Mouse (Mus musculus) gastrocnemius, postnatal 14 days (tissue): ENCODE data around the gene 1700001P01Rik. TPM values are rescaled to one million over a fixed set of nuclear protein-coding genes. Genes with fewer than 3 reads are reported as not detected.

Experiments
- DNase-seq: peaks from one replicate; pipeline ENCODE4 v3.0.0; 2021; ENCODE audit warnings: mixed read lengths
- intact Hi-C: fragments of 180-260 bp; cut with DNase I; formaldehyde crosslinking; loops from one replicate; pipeline ENCODE4 v1.15.1; 2025; ENCODE audit warnings: low total_unique reads
- long read RNA-seq, 2 experiments: library from polyadenylated mRNA; stranded (forward); transcript quantifications; one replicate each; pipeline ENCODE4 v2.0.0; 2021
- total RNA-seq, 2 experiments: library from RNA; stranded (reverse); gene quantifications; 2 replicates each; pipeline ENCODE4 v1.2.3; 2021

1700001P01Rik gene
- total RNA-seq: not detected
- long read RNA-seq, experiment 1: 0 reads
- long read RNA-seq, experiment 2: 0 reads

- intact Hi-C loops: no loop called here
- DNase-seq: no peak
These were observed at the start of gene 1700001P01Rik for GRCm38 (mm10) chr11:97775808-97776496. TSS of gene 1700001P01Rik (minus strand) at chr11:97775918.

DNA sequence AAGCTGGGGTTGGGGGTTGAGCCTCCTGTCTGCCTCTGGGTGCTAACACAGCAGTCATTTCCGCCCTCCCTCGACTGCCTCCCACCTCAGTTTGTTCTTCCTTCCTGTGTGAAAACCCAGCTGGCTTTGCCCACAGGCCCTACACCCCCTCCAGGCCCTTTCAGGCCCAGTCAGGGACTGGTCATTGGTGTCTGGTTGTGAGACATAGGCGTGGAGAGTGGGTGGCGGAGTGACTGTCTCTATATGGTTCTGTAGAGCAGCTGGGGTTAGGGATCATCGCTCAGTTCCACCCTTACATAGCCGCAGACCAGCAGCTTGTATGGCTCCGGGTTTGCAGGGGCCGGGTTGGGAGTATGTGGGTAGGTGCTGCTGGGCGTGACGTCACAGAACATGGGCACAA lies 49.6 kb upstream of the 1700001P01Rik start:
- intact Hi-C loops: no loop called here
- no peak for DNase-seq

DNA sequence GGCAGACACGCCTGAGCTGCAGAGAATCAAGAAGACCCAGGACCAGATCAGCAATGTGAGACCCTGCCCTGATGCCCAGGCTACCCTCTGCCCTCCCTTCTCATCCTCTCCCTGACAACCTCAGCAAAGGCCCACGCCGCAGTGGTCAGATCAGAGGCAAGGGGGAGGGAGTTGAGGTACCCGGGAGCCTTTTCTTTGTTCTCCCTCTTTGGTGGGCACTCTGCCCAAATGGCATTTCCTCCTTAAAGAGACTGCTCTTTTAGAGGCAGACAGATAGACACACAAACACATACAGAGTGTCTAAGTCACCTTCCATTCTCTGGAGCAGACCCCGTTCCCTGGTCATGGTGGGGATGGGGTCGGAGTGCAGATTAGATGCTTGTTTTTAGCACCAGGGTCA lies 49.2 kb upstream of the 1700001P01Rik start:
- DNase-seq: no peak

DNA sequence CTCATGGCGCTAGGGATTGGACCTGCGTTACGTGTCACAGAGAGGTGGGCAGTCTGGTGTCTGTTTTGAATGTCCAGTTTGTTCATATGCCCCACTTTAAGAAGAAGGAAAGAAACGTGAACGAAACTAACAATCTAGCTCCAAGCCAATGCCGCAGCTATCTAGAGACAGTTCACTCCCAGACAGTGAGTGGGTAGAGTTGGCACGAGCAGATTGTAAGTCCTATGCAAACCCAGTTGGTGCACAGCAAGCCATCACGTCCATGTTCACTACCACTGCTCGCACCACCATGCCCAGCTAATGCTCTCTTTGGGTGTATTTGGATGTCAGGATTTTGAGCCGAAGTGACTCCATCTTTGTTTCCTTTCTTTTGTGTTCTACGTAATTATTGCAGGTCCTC lies 48.5 kb upstream of the 1700001P01Rik start:
- intact Hi-C loops: no loop called here
- DNase-seq: no peak

More for the DNA sequence above, 49.2 kb upstream of the 1700001P01Rik start:
- intact Hi-C loops: no loop called here

- peak; percentile 84 for DNase-seq
- intact Hi-C loops: no loop called here
These were observed 47.3 kb upstream of the 1700001P01Rik start for GRCm38 (mm10) chr11:97822840-97823603.

DNA sequence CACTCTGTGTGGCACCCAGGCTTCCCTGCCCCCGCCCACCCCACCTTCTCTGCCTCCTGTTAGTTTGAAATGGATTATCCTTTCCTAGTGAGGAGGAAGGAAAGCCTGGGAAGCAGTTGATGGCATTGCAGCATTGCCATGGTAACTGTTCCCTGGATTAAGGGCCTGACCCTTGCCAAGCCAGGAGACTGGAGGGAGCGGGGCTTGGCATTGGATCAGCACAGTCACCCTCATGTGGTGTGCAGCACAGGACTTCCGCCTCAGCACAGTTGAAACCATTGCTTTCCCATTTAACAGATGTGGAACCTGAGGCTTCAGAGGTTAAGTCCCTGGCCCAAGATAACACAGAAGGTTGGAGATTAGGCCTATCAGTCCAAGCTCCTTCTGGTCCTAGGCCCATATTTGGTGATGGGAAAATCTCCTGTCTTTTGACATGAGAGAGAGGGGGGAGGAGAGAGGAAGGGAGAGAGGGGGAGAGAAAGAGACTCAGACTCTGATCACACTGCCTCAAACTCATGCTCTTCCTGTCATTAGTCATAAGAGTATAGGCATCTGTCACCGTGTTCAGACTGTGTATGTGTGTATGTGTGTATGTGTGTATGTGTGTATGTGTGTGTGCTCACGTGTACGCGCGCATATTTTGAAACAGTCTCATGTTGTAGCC lies 45.8 kb upstream of the 1700001P01Rik start:
- intact Hi-C loops: no loop called here

DNA sequence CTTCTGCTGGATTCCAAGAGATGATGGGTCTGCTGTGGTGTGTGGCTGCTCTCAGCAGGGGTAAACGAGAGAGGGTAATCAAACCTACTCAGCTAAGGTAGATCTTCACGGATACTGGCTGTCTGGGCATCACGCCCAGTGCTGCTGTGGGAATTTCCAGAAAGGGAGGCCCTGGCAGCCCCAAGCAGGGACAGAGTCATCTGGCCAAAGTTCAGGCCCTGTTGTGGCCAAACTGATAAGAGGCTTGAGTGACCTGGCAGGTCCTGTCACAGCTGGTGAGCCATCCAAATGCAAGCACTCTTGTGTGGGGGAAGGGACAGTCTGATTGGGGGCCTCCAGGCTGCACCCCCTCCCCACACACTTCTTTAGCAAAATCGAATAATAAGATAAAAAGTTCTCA lies 45.1 kb upstream of the 1700001P01Rik start:
- intact Hi-C loops: no loop called here
- peak; percentile 82 for DNase-seq

More for the DNA sequence above, 45.8 kb upstream of the 1700001P01Rik start:
- no peak for DNase-seq

- no peak for DNase-seq
- intact Hi-C loops: no loop called here
These were observed 44.2 kb upstream of the 1700001P01Rik start for GRCm38 (mm10) chr11:97819923-97820322.

DNA sequence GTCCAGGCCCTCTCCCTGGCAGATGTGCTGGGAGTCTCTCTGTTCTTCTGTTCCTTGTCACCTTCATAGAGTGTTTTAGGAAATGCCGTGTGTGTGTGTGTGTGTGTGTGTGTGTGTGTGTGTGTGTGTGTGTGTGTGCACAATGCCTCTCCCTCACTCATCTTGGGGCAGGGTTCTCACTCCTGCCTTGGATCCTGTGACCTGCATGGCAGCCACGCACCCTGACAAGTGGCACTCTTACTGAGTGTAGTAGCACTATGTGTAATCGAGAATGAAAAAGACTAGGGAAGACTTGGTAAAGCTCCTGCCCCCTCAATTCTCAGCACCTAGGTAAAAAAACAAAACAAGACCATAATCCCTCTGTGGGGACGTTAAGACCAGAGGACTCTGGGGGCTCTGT lies 43.4 kb upstream of the 1700001P01Rik start:
- no peak for DNase-seq
- intact Hi-C loops: no loop called here

DNA sequence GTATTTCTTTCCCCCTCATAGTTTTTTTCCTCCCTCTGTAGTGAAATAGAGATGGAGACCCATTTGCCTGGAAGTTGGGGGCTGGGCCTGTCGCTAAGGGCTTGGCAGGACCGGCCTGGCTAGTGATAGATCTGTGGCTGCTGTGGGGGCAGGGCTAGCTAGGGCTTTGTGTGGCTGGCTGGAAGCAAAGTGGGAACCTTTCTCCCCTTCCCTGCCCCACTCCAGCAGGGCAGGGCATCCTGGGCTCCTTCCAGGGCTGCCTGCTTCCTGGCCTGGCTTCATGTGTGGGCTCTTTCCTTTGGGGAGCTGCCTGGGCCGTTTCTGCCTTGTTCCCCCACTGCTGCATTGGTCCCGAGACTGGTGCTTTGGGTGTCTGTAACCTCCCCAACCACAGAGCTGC lies 42.9 kb upstream of the 1700001P01Rik start:
- intact Hi-C loops: no loop called here

GRCm38 (mm10) chr11:97818003-97818402 lies 42.3 kb upstream of the 1700001P01Rik start:
- intact Hi-C loops: no loop called here

More for the DNA sequence above, 42.9 kb upstream of the 1700001P01Rik start:
- peak; percentile 56 for DNase-seq

GRCm38 (mm10) chr11:97817379-97817778 lies 41.7 kb upstream of the 1700001P01Rik start:
- no peak for DNase-seq
- intact Hi-C loops: no loop called here

More at GRCm38 (mm10) chr11:97818003-97818402, 42.3 kb upstream of the 1700001P01Rik start:
- DNase-seq: no peak

DNA sequence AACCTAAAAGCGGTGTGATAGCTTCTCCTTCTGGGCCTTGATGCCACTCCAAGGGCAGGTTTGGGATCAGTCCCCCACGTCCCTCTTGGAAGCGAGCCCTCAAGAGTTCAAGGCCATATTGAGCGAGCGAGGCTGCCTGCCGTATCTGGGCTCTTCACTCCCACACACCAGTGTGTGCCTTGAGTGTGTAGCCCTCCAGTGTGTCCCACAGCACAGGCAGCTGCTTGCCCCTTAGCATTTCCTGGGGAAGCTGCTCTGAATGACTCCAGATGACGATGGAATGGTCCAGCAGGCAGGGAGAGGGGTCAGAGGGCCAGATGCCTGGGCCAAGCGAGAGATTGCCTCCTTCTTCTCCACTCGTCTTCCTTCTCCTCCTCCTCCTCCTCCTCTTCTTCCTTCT lies 41.2 kb upstream of the 1700001P01Rik start:
- DNase-seq: no peak
- intact Hi-C loops: no loop called here

DNA sequence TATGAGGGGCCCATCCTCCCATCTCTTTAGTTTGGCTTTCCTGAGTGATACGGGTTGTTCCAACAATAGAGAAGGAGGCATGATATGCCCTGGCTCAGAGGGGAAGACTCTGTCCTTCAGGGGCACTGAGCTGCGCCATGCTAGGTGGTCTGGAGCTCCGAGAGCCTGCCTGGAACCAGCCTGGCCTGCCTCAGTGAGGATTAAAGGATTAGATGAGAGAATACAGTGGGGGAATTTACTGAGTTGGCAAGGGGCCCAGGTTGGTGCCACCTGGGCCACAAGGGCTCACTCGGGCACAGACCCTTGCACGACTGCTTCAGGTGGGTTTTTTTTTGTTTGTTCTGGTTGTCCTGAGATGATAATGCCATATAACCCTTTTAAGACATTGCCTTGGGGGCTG lies 40.5 kb upstream of the 1700001P01Rik start:
- no peak for DNase-seq
- intact Hi-C loops: no loop called here

DNA sequence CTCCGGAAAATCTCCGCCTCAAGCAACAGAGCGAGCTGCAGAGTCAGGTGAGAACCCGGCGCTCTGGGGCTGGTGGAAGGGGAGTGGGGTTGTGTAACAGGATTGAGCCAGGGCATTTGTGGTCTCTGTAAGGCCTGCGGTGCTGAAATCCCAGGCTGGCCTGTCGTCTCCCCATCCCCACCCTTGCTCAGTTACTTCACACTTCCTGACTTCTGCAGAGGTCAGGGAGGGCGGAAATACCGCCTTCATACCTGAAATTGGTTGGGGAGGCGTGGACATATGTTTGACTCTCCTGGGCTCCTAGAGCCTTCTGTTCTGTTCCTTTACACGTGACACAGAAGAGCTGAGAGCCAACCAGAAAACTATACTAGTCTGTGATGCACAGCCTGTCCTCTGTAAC lies 40.0 kb upstream of the 1700001P01Rik start:
- intact Hi-C loops: no loop called here
- DNase-seq: no peak

DNA sequence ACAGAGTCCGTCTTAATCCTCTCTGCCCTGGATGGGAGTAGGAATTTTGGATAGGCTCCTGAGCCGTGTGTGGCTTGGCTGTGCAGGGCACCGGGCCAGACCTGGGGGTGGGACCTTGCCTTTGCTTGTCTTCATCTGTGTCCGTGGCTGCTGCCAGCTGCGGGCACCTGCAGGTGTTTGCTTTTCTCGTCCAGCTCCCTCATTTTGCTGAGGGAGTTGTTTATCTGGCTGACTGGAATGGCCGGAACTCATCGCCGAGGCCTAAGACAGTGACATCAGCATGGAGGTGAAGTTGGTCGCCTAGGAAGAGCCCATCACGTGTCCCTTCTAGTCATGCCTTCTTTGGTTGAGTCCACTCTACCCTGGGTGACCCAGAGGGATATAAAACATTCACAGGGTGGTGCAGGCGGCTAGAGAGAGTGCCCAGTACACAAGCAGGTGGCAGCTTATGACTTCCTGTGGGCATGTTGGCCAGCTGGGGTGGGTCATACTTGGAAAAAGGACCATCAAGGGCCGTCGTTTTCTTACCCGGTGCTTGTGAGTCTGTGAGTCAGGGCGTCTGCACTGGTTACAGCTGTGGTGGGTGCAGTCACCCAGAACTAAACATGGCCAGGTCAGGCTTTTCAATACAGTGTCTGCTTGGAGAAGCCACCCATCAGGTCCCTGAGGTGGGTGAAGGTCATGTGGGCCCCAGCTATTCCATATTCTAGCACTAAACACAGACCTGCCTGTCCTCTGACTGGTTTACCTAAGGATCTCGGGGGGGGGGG lies 38.2 kb upstream of the 1700001P01Rik start:
- no peak for DNase-seq
- intact Hi-C loops: no loop called here

DNA sequence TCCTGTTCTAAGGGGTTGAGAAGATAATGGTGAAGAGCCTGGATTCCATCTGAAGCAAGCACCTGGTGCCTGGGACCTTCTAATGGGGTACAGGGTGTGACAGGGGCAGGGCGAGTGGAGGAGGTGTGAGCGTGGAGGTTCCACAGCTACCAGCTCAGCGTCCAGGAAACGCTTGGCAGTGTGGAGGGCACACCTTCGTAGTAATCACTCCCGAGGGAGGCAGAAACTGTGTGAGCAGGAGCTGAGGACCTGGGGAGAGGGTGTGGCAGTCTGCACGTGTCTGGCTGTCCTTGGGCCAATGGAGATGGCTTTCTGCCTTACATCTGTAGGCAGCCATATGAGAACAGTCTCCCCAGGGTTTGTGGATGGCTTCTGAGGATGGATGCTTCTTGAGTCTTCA lies 37.4 kb upstream of the 1700001P01Rik start:
- intact Hi-C loops: no loop called here
- no peak for DNase-seq

DNA sequence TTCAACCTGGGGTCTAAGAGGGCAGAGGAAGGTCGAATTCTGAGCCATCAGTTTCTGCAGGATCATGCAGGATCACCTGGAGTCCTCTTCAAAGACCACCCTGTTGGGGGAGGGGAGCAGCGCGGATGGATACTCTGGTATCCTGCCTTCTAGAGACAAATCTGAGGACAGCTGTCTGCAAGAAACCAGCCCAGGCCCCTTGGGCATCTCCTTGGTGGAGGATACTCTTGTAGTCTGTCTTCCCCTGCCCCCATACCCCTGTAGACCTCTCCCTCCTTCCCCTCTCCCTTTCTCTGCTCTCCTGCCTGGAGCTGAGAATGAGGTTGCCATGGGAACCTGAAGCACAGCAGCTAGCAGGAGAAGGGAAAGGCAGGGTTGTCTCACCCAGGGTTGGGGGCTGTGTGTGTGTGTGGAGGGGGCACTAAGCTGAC lies 36.8 kb upstream of the 1700001P01Rik start:
- no peak for DNase-seq
- intact Hi-C loops: no loop called here

DNA sequence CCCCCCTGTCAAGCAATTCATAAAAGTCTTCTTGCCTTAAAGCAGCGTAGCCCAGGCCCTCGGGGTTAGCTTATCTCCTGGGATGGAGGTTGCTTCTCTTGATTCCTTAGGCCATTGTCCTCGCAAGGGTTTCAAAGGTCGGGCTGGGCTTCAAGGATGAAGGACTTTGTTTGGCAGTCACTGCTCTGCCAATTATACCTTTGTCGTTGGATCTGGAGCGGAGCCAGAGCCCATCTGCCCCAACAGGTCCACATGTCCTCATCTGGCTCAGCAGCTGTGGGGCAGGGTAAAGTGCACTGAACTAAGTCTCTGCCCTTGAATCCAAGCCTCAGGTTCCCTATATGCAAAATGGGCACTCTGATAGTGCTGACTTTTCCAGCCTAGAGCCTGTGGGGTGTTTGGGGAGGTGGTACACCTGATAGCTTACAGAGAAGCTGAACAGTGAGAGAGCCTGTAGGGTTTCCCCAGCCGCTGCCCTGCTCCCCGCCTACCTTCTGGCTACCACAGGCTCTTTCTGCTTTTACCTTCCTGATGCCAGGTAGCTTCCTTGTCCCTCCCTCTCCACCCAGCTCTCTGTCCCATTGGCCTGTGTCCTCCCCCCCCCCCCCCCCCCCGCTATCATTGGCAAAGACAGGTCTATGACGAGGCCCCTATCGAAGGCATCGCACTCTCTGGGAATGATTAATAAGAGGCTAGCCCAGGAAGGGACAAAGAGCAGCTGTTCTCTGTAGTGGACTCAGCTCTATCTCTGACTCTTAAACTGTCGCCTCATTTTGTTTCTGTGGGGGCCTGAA lies 36.0 kb upstream of the 1700001P01Rik start:
- intact Hi-C loops: no loop called here

More for the DNA sequence above, 36.0 kb upstream of the 1700001P01Rik start:
- DNase-seq: no peak
